Mouse (Mus musculus) ES-E14 (cell line): ENCODE results near the gene Cbln3.

Source experiments
- CHD2 ChIP-seq: IDR thresholded peaks from 2 replicates; pipeline ENCODE4 v1.6.1; 2014; ENCODE audit warnings: mild to moderate bottlenecking, low read depth, low read length, inconsistent platforms
- HCFC1 ChIP-seq: IDR thresholded peaks from 2 replicates; pipeline ENCODE4 v1.6.1; 2012; ENCODE audit warnings: low read length, inconsistent platforms, borderline replicate concordance; ENCODE audit not compliant: insufficient read depth
- MAFK ChIP-seq: IDR thresholded peaks from 2 replicates; pipeline ENCODE4 v1.6.1; 2014; ENCODE audit warnings: mild to moderate bottlenecking, low read depth, low read length, inconsistent platforms; ENCODE audit not compliant: insufficient read depth
- ZC3H11A ChIP-seq: IDR thresholded peaks from 2 replicates; pipeline ENCODE4 v1.6.1; 2012; ENCODE audit warnings: low read depth, mild to moderate bottlenecking, inconsistent platforms, low read length, borderline replicate concordance
- ZNF384 ChIP-seq: IDR thresholded peaks from 2 replicates; pipeline ENCODE4 v1.6.1; 2012; ENCODE audit warnings: low read depth, low read length, inconsistent platforms

GRCm38 (mm10) chr14:55878316-55878940, 5.8 kb downstream of the Cbln3 start:
- TF ChIP-seq HCFC1 (no peak), MAFK (no peak), ZNF384 (0 out of 2 replicates have a peak, but pooled peaks have one; percentile 37), ZC3H11A (no peak), CHD2 (no peak)
